Mouse (Mus musculus): Measurements from ENCODE around the gene Prkca. TPM values are rescaled to one million over a fixed set of nuclear protein-coding genes. Genes with fewer than 3 reads are reported as not detected.

The Prkca gene
- polyA plus RNA-seq, 1 experiment from 2014 or later, result 8.6 TPM

GRCm38 (mm10) chr11:108334658-108335057, 9.1 kb downstream of the Prkca start:
- Histone ChIP-seq H3K4me3 (no peak overlapping the region), H3K4me1 (replicated peaks) (peaks cover 4% of the 10 kb centered on the region; the same call in 1 of the 2 replicates), H3K9ac (no peak overlapping the region), H3K27me3 (no peaks in the 10 kb centered on the region), H3K27ac (replicated peaks) (no peak overlapping the region), H3K36me3 (no peaks in the 10 kb centered on the region), H3K4me2 (no peak overlapping the region), H3K9me3 (no peaks in the 10 kb centered on the region)
- ATAC-seq (ENCODE audit: low FRiP score, low read depth), result no peak
- WGBS, result 61% methylated on average over 3 of the region's 3 CpGs

- H3K9ac ChIP-seq, result no peak overlapping the region
- no peak for ATAC-seq (ENCODE audit: low FRiP score, low read depth)
- WGBS, result 48% methylated on average over 8 of the region's 8 CpGs
Measured at GRCm38 (mm10) chr11:108333583-108334379, 9.9 kb downstream of the Prkca start.

GRCm38 (mm10) chr11:108333006-108333405, 10.7 kb downstream of the Prkca start:
- 56% methylated on average over 5 of the region's 5 CpGs for WGBS
- H3K9me3 ChIP-seq, result no peaks in the 10 kb centered on the region
- H3K4me1 ChIP-seq (replicated peaks), result peaks cover 4% of the 10 kb centered on the region; the same call in 1 of the 2 replicates
- no peak overlapping the region for H3K4me3 ChIP-seq
- no peaks in the 10 kb centered on the region for H3K36me3 ChIP-seq
- H3K4me2 ChIP-seq, result no peak overlapping the region
- no peaks in the 10 kb centered on the region for H3K27me3 ChIP-seq
- H3K9ac ChIP-seq, result no peak overlapping the region
- no peak overlapping the region for H3K27ac ChIP-seq (replicated peaks)
- no peak for ATAC-seq (ENCODE audit: low FRiP score, low read depth)

More at GRCm38 (mm10) chr11:108333583-108334379, 9.9 kb downstream of the Prkca start:
- H3K36me3 ChIP-seq, result no peaks in the 10 kb centered on the region
- no peak overlapping the region for H3K4me2 ChIP-seq
- H3K27ac ChIP-seq (replicated peaks), result no peak overlapping the region
- no peaks in the 10 kb centered on the region for H3K9me3 ChIP-seq
- no peak overlapping the region for H3K4me3 ChIP-seq
- no peaks in the 10 kb centered on the region for H3K27me3 ChIP-seq
- H3K4me1 ChIP-seq (replicated peaks), result peaks cover 4% of the 10 kb centered on the region; the same call in 1 of the 2 replicates

- 80% methylated on average over 11 of the region's 11 CpGs for WGBS
- ATAC-seq (ENCODE audit: low FRiP score, low read depth), result no peak
- no peak overlapping the region for H3K4me3 ChIP-seq
- no peak overlapping the region for H3K27ac ChIP-seq (replicated peaks)
- no peaks in the 10 kb centered on the region for H3K27me3 ChIP-seq
- no peak overlapping the region for H3K4me2 ChIP-seq
- H3K36me3 ChIP-seq, result no peaks in the 10 kb centered on the region
- peaks cover 4% of the 10 kb centered on the region; the same call in 1 of the 2 replicates for H3K4me1 ChIP-seq (replicated peaks)
- H3K9me3 ChIP-seq, result no peaks in the 10 kb centered on the region
- H3K9ac ChIP-seq, result no peak overlapping the region
Measured at GRCm38 (mm10) chr11:108330818-108331217, 12.9 kb downstream of the Prkca start.

GRCm38 (mm10) chr11:108325943-108326342, 17.8 kb downstream of the Prkca start:
- Histone ChIP-seq H3K27me3 (no peaks in the 10 kb centered on the region), H3K36me3 (no peaks in the 10 kb centered on the region), H3K4me1 (replicated peaks) (no peaks in the 10 kb centered on the region), H3K9me3 (no peaks in the 10 kb centered on the region), H3K27ac (replicated peaks) (no peak overlapping the region), H3K9ac (no peak overlapping the region), H3K4me3 (no peak overlapping the region), H3K4me2 (no peak overlapping the region)
- ATAC-seq (ENCODE audit: low FRiP score, low read depth), result no peak
- WGBS, result 90% methylated on average over 8 of the region's 8 CpGs

- no peaks in the 10 kb centered on the region for H3K4me1 ChIP-seq (replicated peaks)
- no peak overlapping the region for H3K4me2 ChIP-seq
- ATAC-seq (ENCODE audit: low FRiP score, low read depth), result no peak
- no peak overlapping the region for H3K4me3 ChIP-seq
- WGBS, result 89% methylated on average over 2 of the region's 2 CpGs
- no peak overlapping the region for H3K9ac ChIP-seq
- no peak overlapping the region for H3K27ac ChIP-seq (replicated peaks)
- H3K9me3 ChIP-seq, result no peaks in the 10 kb centered on the region
- H3K27me3 ChIP-seq, result no peaks in the 10 kb centered on the region
- H3K36me3 ChIP-seq, result no peaks in the 10 kb centered on the region
Measured at GRCm38 (mm10) chr11:108322156-108322555, 21.6 kb downstream of the Prkca start.

- no peak overlapping the region for H3K9ac ChIP-seq
Measured at GRCm38 (mm10) chr11:108320561-108320960, 23.2 kb downstream of the Prkca start.

GRCm38 (mm10) chr11:108319162-108319561, 24.6 kb downstream of the Prkca start:
- Histone ChIP-seq H3K27me3 (no peaks in the 10 kb centered on the region), H3K9me3 (no peaks in the 10 kb centered on the region), H3K27ac (replicated peaks) (no peak overlapping the region), H3K9ac (no peak overlapping the region), H3K4me3 (no peak overlapping the region), H3K4me1 (replicated peaks) (no peaks in the 10 kb centered on the region), H3K4me2 (no peak overlapping the region), H3K36me3 (no peaks in the 10 kb centered on the region)
- no peak for ATAC-seq (ENCODE audit: low FRiP score, low read depth)
- 88% methylated on average over 11 of the region's 11 CpGs for WGBS

More at GRCm38 (mm10) chr11:108320561-108320960, 23.2 kb downstream of the Prkca start:
- WGBS, result 82% methylated on average over 7 of the region's 7 CpGs
- Histone ChIP-seq H3K36me3 (no peaks in the 10 kb centered on the region), H3K4me3 (no peak overlapping the region), H3K4me2 (no peak overlapping the region), H3K9me3 (no peaks in the 10 kb centered on the region), H3K27me3 (no peaks in the 10 kb centered on the region), H3K4me1 (replicated peaks) (no peaks in the 10 kb centered on the region), H3K27ac (replicated peaks) (no peak overlapping the region)
- ATAC-seq (ENCODE audit: low FRiP score, low read depth), result no peak

GRCm38 (mm10) chr11:108317878-108318277, 25.9 kb downstream of the Prkca start:
- ATAC-seq (ENCODE audit: low FRiP score, low read depth), result no peak
- WGBS, result 78% methylated on average over 6 of the region's 6 CpGs
- Histone ChIP-seq H3K27ac (replicated peaks) (no peak overlapping the region), H3K9ac (no peak overlapping the region), H3K4me1 (replicated peaks) (no peaks in the 10 kb centered on the region), H3K4me3 (no peak overlapping the region), H3K27me3 (no peaks in the 10 kb centered on the region), H3K4me2 (no peak overlapping the region), H3K36me3 (no peaks in the 10 kb centered on the region), H3K9me3 (no peaks in the 10 kb centered on the region)

GRCm38 (mm10) chr11:108315736-108316135, 28.0 kb downstream of the Prkca start:
- no peaks in the 10 kb centered on the region for H3K4me1 ChIP-seq (replicated peaks)
- no peak for ATAC-seq (ENCODE audit: low FRiP score, low read depth)
- H3K9ac ChIP-seq, result no peak overlapping the region
- no peaks in the 10 kb centered on the region for H3K27me3 ChIP-seq
- H3K9me3 ChIP-seq, result no peaks in the 10 kb centered on the region
- H3K4me3 ChIP-seq, result no peak overlapping the region
- 84% methylated on average over 7 of the region's 7 CpGs for WGBS
- no peak overlapping the region for H3K4me2 ChIP-seq
- no peaks in the 10 kb centered on the region for H3K36me3 ChIP-seq
- no peak overlapping the region for H3K27ac ChIP-seq (replicated peaks)

- no peak overlapping the region for H3K4me2 ChIP-seq
- no peaks in the 10 kb centered on the region for H3K36me3 ChIP-seq
- ATAC-seq (ENCODE audit: low FRiP score, low read depth), result no peak
- no peaks in the 10 kb centered on the region for H3K9me3 ChIP-seq
- no peaks in the 10 kb centered on the region for H3K4me1 ChIP-seq (replicated peaks)
- H3K9ac ChIP-seq, result no peak overlapping the region
- no peak overlapping the region for H3K4me3 ChIP-seq
- no peak overlapping the region for H3K27ac ChIP-seq (replicated peaks)
- 91% methylated on average over 5 of the region's 5 CpGs for WGBS
- H3K27me3 ChIP-seq, result no peaks in the 10 kb centered on the region
Measured at GRCm38 (mm10) chr11:108312516-108312915, 31.2 kb downstream of the Prkca start.

- WGBS, result 84% methylated on average over 2 of the region's 2 CpGs
- no peak for ATAC-seq (ENCODE audit: low FRiP score, low read depth)
Measured at GRCm38 (mm10) chr11:108311912-108312311, 31.8 kb downstream of the Prkca start.

More at GRCm38 (mm10) chr11:108311912-108312311, 31.8 kb downstream of the Prkca start:
- Histone ChIP-seq H3K27ac (replicated peaks) (no peak overlapping the region), H3K4me3 (no peak overlapping the region), H3K9ac (no peak overlapping the region), H3K36me3 (no peaks in the 10 kb centered on the region), H3K27me3 (no peaks in the 10 kb centered on the region), H3K4me2 (no peak overlapping the region), H3K9me3 (no peaks in the 10 kb centered on the region), H3K4me1 (replicated peaks) (no peaks in the 10 kb centered on the region)
